Mouse (Mus musculus) layer of hippocampus, postnatal 10 days (tissue): ENCODE data around the gene Vtcn1. TPM values are rescaled to one million over a fixed set of nuclear protein-coding genes. Genes with fewer than 3 reads are reported as not detected.

Experiments used
- DNase-seq, 2 experiments: peaks; one replicate each; pipeline ENCODE4 v3.0.0; 2021; ENCODE audit warnings: low spot score in 2 of 2
- total RNA-seq, 2 experiments: library from RNA; stranded (reverse); gene quantifications; 2 replicates each; pipeline ENCODE4 v1.2.3; 2021

The Vtcn1 gene
- total RNA-seq, 2 experiments from 2014 or later = not detected

DNA sequence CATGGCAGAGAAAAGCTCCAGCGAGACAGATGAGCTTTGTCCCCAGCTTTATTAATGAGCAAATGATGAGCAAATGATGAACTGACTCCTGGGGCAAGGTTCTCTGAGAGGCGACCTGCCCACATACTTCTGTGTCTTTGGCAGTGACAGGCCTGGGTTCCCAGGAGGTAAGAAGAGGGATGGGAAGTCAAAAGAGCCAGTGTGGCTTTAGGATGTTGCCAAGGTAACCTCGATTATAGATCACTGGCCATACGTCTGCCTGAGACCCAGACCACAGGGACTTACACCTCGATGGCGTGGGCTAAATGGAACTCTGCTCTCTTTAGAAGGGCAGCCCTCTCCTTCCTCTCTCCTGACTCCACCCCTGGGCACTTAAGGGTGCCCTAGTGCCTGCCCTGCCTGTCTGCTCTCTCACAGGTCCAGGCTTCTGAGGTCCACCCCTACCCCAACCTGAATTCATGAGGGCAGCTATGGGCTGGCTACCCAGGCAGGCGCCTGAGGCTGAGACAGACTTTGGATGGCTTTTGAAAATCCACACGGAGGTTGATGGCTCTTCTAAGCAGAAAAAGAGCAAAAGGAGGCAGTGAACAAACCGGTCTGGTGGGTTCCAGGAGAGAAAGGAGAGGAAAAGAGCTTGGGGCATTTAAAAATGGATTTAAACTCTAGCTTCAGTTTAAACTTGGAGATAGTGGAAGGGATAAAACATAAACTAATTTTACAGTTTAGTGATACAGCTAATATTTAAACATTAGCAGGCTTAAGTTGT lies 31.0 kb downstream of the Vtcn1 start:
- no peak for DNase-seq

DNA sequence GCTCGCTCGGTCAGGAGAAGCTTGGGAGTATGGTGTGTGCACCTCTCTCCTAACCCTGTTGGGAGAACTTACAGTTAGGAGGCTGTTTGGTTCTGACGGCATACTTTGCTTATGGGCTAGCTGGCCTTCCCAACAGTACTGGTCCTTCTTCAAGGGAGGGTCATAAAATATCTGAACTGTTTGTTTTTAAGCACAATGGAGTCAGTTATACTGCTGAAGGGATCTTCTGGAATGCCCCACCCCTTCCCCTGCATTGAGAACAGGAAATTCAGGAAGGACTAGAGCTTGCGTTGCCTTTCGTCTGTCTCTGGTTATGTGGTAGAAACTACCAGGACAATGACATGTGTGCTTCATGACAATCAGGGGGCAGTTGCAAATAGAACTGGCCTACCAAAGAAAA lies 31.9 kb downstream of the Vtcn1 start:
- DNase-seq = no peak

DNA sequence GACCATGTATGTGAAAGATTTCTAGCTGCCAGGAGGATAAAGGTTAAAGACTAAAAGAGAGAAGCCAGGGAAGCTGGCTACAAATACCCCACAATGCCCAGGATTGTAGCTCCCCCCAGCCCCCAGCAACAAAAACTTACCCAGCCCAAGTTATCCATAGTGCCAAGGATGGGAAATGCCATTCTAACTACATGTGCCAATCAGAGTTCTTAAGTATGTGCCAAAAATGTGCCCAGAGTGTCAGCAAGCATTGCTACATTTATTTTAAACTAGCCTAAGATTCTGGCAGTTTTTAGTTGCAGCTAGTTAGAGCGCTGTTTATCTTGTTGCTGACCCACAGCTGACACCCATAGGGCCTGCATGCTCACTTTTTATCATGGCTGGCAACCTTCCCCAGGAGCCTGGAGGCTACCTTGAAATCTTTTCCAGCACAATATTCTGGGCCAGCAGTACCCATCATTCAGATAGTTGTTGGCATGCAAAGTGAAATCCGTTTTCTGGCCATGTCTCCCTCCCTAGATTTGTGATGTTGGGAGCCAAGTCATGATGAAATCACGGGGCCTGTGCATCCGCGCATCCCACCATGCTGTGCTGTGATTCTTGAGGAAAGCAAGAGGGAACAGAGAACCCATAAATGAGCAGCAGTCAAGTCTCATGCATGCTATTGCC lies 33.2 kb downstream of the Vtcn1 start:
- peak in 1 of 2 experiments; percentile 16 for DNase-seq

DNA sequence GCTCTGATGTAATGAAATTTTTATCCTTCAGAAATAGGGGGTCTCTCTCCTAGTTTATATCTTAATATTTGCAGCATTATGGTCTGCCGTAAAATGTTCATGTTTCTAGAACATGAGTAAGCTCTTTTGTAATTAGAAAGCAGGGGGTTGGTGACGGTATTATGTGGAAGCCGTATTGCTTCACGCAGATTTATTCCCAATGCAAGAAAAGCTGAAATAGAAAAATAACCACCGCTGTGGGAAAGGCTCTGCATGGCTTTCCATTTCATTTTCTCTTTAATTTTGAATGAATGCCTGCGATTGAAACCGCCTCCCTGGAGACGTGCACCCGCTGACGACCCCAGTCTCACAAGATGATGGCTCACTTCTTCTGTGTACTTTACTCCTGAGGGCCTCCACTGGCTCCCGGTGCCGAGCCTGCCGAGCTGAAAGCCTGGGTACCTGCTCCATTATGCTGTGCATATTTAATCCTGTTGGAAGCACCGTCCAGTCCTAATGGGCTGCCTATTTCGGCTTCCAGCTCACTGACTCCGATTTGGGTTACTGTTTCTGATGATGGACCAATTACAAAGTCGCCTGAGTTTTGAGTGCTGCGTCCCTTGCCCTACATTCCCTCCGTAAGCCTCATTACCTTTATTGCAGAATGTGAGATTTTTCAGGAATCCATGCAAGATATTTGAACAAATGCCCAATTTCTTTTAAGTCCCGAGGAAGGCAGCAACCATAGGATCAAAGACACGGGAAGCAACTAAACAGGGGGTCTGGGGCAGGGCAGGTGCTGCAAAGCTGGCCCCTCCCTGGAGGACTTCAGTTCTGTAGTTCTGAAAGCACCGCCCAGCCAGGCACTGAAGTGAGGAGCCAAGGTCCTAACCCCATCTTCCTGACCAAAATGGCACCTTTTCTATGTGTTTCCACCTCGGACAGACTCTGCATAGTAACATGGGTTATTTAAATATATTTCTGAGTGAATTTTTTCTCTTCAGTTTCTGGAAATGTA lies 36.3 kb downstream of the Vtcn1 start:
- no peak for DNase-seq

DNA sequence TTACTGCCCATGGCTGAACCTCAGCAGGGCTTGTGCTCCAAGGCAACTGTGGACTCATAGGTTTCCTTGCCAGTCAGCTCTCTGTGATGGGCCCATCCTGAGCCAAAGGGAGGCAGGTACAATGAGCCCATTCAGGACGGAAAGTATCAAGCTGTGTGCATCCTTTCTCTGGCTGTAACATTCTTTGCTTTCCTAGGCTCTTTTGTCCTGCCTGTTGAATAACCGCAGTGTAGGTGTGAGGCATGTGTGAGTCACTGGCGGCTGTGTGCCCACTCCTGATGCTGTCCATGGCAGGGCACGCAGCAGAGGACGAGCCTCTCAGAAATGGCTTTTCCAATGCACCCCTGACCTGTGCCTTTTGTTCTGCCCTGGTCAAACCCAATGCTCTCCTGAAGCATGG lies 41.7 kb downstream of the Vtcn1 start:
- no peak for DNase-seq

- DNase-seq = no peak
Measured at GRCm38 (mm10) chr3:100877057-100877456, 51.8 kb downstream of the Vtcn1 start.

DNA sequence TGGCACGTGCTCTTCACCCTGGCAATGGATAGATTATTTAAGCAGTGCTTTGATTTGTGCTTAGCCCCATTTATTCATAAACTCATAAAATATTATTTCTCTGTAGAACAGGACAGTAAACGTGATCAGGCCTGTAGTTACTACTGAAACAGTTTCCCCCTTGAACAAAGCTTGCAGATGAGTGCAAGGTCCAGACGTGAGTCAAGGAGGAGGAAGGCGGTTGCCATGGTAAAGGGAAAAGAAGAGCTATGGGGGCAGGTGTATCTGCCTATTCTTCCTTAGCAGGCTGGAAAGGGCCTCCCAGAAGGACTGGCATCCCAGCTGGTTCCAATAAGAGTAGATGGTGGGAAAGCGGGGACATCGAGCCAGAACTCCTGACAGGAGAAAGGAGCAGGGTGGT lies 56.1 kb downstream of the Vtcn1 start:
- DNase-seq = peak in 1 of 2 experiments; percentile 20

DNA sequence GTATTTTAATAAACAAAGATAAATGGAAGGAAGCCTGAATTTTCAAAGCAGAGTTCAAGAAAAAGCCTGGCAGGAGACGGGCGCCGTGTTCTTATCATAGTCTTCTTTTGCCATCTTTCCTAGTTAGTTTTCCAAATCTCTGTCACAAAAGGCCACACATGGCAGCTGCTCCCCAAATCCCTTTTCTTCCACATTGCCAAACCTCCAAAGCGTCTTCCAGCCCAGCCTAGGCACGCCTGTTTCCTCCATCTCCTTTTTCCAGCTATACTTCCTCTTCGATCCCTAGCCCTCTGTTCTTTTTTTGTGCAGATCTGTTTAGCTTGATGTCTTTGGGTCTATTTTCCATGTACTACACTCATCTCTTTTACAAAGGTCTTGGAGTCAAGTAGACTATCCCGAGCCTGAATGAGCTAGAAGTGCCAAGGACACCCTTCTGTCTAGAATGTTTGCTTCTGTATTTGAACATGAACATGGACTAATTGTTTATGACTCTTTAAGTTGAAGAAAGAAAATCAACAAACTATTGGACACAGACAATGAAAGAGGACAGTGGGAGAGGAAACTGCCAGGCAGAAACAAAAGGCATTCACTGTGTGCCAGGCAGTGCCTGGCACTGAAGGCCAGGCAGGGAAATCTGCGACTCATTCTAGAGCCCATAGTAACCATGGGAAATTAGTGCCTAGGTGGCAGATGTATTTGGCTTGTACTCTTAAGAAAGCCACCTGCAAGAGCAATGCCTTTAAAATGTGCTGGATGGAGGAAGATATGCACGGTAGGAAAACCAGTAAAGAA lies 56.8 kb downstream of the Vtcn1 start:
- DNase-seq = peak in 1 of 2 experiments; percentile 18

DNA sequence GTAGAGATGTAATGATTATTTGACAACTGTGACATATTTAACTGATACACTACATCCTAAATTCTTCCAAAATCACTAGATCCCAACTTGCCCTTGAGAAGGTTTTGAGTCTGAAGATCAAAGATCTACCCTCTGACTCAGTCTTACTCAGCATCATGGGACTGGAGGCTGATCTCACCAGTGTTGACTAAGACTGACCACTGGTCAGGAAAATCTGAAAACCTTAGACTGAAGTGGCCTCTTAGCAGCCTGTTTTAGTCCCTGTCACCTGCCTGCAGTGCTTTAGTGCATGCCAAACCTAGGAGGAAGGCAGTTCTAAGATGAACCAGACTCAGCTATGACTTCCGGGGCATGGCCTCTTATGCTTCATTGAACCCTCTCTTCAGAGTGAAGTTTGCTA lies 64.0 kb downstream of the Vtcn1 start:
- no peak for DNase-seq

GRCm38 (mm10) chr3:100890406-100890805 lies 65.1 kb downstream of the Vtcn1 start:
- DNase-seq = no peak

GRCm38 (mm10) chr3:100892383-100893335 lies 67.4 kb downstream of the Vtcn1 start:
- no peak for DNase-seq

DNA sequence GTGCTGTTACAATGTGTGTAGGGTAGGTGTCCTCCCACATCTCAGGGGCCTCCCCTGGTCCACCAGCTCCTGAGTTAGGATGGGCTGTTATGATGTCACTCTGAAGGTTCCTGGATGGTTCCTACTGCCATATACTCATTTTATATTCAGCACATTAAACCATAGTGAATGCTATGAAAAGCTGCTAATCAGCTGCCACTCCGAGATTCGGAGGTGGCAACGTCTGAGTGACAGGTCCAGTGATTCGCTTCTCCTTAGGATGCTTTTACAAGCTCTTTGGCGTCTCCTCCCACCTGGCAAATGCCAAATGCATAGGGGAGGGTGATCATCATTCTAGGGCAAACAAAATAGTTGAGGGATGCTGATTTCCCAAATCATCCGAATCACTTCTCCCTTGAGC lies 70.2 kb downstream of the Vtcn1 start:
- no peak for DNase-seq

GRCm38 (mm10) chr3:100906128-100906527 lies 80.9 kb downstream of the Vtcn1 start:
- DNase-seq = no peak

DNA sequence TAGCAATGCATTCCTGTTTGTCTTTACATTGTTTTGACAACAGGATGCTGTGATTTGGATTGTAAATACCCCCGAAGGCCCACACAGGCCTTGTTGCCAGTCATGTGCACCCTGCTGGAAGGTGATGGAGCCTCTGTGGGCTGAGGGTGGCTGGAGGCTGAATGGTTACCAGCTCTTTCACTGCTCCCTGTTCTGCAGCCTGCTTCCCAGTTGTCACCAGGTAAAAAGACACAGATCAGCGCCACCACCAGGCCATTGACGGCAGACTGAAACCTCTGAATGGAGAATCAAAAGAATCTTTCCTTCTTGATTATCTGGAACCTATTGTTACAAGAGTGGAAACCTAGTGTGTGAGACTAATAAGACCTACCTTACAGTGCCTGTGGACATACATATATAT lies 81.7 kb downstream of the Vtcn1 start:
- DNase-seq = no peak

DNA sequence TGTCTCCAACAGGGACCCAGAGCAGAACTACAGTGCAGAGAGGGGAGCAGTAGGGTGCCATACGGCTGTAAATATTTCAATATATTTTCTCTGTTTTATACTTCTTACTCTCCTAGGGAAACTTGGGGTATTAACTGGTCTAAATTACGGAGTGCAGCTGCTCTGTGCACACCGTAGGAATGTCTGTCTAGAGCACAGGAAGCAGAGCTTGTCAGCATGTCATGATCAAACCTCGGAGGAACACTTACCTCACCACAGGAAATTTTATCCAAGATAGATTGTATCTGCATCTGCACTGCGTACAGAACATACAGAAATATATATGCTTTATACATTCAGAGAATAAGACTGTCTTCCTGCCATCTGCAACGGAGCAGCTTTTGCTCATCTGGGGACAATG lies 83.3 kb downstream of the Vtcn1 start:
- DNase-seq = no peak

GRCm38 (mm10) chr3:100910621-100911020 lies 85.4 kb downstream of the Vtcn1 start:
- DNase-seq = no peak

- no peak for DNase-seq
Measured at GRCm38 (mm10) chr3:100911026-100911425, 85.8 kb downstream of the Vtcn1 start.

GRCm38 (mm10) chr3:100911498-100912213 lies 86.4 kb downstream of the Vtcn1 start:
- DNase-seq = no peak

DNA sequence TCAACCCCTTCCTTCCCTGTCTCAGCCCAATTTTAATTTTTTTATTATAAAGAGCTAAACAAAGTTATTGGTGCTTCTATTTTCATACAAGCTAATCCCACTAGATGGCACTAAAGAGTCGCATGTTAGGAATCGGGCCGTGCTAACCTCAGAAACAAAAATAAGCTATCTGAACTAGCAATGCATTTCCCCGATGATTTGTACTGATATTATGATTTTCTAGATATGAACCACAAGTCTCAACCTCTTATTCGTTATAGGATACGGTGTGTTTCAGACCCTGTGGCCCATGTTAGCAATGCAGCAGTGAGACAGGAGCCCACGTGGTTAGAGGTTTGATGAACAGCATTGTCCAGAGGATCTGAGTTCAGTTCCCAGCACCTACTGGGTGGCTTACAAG lies 91.6 kb downstream of the Vtcn1 start:
- no peak for DNase-seq
